Mouse (Mus musculus) testis, postnatal 14 days (tissue): Measurements from ENCODE around the gene Ccdc13.

Source experiments
- DNase-seq: peaks from one replicate; pipeline ENCODE4 v3.0.0; 2021; ENCODE audit warnings: low spot score

Gene Ccdc13

DNA sequence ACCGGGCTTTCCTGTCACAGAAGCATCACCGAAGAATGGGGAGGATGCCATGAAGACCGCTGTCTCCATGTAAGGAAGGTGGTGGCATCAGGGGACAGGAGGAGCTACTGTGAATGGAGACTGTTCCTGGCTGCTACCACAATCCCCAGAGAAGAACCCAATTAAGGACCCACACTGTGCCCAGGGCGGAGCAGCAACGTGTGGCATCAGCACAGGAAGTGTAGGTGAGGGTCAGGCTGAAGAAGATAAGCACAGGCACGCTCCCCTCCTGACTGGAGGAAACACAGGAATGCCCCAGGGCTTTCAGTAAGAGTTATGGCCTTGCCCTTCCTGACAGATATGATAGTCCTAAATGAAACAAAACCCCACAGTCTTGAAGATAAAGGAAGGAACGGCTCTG lies 36.5 kb downstream of the Ccdc13 start:
- no peak for DNase-seq

DNA sequence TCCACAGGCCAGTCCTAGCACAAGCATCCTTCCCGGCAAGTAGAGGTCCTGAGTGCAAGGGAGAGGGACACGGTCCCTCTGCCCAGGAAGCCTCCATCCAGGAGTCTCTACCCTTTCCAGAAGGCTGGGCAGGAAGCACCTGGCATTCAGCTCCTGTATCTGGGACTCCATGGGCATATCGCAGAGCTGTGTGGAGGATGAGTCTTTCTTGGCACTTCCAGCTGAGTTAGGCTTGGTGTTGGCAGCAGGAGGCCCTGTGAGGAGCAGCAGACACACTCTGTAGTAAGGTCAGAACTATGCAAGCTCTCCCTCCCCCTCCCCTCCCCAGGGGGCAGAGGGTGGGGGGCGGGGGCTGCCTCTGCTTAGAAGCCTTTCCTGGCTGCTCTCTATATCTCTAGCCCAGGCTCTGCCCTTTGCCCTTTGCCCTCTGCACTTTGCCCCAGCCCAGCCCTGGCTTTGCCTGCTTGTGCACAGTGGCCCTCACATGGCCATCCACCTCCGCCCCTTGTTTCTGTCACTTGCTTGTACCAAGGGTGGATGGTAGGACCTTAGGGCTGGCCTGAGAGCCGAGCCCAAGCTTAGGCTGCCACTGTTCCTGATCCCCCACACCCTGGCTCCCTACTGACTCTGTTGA lies 40.3 kb downstream of the Ccdc13 start:
- no peak for DNase-seq

DNA sequence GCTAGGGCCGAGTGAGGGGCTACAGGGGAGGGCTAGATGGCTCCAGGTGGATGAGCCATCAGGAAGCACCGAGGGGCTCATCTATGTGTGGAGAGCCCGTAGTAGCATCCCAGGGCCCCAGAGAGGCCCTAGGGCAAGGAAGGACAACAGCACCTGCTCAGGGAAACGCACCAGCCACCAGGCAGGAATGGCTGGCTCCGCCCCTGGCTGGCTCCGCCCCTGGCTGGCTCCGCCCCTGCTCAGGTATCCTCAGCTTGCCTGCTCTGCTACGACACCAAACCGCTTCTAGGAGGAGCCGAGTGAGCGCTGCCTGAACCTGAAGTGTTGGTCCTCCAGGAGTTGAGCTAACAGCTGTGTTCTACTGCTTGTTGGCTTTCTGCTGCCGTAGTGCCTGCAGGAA lies 41.5 kb downstream of the Ccdc13 start:
- no peak for DNase-seq

- DNase-seq, result no peak
These were observed 44.2 kb downstream of the Ccdc13 start for GRCm38 (mm10) chr9:121794972-121795539.

DNA sequence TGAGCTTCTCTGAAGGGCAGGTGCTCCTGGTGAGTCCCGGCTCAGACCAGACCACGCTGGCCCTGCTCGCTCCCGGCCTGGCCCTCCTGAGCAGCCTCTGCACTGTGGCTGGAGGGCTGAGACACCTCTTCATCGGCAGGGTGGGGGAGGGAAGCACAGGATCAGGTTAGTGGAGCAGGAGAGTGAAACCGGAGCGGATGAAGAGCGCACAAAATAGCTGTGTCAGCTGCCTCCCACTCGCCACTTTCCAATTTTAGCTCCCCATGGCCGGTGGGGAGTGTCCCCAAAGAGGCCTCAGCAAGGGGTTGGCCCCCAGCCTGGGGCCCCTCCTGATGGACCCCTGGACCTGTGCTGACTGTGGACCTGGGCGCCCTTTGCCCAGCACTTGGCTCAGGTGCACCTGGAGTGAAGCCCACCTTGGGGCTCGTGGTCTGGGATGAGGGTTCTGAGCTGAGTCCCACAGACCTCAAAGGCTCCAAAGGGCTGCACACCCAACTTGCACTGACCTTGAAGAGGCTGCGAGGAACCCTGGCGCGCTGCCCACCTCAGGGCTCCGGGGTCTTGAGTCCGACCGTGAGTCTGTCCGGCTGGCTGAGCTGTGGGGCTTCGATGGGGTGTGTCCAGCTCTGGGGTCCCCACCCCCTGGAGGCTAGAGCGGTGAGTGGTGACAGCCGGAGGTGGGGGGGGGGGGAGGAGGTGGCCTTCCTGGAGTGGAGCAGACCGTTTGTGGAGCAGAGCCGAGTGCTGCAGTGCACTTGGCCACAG lies 47.3 kb downstream of the Ccdc13 start, which contains the start of gene Hhatl:
Gene Hhatl, minus strand, starts transcription at position 751 of the 765 bp plus-strand sequence.
- no peak for DNase-seq

DNA sequence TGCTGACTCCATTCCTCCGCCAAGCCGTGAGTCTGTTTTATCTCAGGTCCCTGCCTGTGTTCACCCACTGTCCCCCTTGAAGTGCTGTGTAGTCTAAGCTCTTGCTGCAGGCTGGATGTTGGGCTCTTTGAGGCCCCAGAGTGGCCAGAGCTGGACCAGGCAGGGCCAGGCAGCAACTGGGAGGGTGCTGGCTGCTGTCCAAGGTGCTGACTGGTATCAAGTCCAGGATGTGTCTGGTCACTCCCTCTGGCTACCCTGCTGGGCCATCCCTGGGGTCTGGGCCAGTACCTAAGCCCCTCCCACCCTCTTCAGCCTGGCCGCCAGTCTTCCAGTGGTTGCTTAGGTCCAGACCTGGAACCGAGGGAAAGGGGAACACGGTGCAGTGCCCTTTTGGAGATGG lies 48.1 kb downstream of the Ccdc13 start:
- peak; percentile 58 for DNase-seq

DNA sequence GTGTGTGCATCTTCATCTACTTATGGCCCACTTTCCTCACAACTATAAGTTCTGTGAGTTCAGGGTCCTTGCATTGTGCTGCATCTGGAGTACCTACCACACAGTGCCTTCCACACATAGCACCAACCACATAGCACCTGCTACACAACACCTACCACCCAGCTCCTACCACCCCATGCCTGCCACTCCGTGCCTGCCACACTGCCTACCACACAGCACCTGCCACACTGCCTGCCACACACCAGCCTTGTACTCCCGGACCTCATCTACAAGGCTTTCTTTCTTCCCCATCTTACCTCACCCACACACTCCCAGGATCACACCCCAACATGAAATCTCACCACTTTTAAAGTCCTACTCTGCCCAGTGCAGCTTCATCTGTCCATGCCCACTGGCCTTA lies 52.9 kb downstream of the Ccdc13 start:
- no peak for DNase-seq

DNA sequence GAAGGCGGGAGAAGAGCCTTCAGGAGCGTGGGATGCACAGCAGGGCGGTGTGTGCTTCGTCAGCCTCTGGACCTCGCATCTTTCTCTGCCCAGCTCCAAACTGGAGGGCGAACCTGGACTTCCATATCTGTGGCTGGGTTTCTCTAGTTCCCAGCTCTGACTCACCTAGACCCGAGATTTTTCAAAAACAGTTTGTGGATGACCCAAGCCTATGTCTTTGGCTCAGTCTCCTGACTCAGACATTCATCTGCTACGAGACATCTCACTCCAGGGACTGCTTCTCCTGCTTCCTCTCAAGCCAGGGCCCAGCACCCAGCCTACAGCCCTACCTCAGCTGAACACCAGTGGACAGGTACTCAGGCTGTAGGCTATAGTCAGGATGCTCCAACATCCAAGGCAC lies 54.0 kb downstream of the Ccdc13 start:
- DNase-seq, result no peak

DNA sequence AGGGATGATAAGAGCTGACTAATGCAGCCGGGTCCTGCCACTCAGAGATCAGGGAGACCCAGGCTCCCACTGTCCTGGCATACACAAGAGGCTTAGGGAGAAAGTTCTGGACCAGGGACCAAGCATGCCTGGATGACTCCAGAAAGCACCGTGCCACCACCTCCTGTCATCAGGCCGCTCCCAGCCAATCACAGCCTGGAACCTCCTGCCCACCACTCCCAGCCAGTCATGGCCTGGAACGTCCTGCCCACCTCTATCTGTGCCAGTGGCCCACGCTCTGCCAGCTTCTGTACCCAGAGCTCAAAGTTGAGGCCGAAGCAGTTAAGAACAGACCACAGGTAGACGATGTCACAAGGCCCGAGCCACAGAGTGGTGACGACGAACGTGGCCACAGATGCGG lies 54.5 kb downstream of the Ccdc13 start:
- no peak for DNase-seq

GRCm38 (mm10) chr9:121778066-121778624 lies 61.1 kb downstream of the Ccdc13 start:
- DNase-seq, result no peak

GRCm38 (mm10) chr9:121777484-121778065 lies 61.7 kb downstream of the Ccdc13 start, which contains the start of gene Klhl40:
Gene Klhl40, plus strand, starts transcription at chr9:121777607.
- DNase-seq, result no peak

DNA sequence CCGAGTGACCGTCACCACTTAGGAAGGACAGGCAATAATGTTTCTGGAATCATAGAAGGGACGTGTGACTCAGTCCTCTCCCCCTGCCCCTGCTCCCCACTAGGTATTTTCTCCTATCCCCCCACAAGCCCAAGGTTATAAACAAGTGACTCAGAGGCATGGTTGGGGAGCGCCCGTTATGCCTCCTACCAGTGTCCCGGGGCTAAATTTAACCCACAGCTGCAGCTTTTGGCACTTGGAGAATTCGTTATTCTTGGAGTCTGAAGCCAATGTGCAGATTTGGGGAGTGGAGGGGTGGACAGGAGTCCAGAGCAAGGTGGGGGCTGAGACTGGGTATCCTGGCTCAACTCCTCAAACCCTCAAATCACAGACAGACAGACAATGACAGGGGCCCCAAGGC lies 62.8 kb downstream of the Ccdc13 start:
- DNase-seq, result no peak

DNA sequence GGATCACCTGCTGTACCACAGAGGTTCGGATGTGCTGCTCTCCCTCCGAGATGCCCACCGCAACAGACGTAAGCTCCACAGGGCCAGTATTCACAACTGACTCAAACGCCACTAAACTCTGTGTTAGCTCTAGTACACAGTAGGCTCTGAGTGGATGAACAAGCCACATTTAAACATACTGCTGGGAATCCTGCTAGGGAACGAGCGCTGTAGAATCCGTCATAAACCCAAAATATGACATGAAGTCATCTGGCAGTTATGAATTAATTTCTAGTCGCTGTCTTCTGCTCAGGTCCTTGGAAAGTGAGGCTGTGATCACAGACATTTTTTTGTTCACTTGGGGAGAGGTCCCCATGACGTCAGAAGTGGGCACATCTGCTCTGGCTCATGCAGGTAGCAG lies 63.3 kb downstream of the Ccdc13 start:
- DNase-seq, result no peak

DNA sequence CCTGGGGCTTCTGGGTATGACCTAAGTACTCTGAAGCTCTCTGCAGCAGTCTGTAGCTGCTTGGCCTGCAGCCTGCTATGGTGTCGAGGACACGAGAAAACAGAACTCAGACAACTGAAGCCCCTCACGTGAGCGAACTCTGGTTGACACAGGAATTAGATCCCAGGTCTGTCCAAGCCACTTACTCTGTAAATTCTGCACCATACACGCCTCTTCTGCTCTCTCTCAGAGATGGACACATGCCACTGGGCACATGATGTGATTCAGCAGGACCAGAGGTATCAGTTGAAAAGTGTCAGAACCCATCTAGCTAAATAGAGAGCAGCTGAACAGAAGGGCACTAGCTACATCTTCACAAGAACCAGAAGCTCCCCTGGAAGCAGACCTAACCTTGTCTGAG lies 66.8 kb downstream of the Ccdc13 start:
- no peak for DNase-seq

- no peak for DNase-seq
These were observed 74.0 kb downstream of the Ccdc13 start for GRCm38 (mm10) chr9:121765166-121765855.

DNA sequence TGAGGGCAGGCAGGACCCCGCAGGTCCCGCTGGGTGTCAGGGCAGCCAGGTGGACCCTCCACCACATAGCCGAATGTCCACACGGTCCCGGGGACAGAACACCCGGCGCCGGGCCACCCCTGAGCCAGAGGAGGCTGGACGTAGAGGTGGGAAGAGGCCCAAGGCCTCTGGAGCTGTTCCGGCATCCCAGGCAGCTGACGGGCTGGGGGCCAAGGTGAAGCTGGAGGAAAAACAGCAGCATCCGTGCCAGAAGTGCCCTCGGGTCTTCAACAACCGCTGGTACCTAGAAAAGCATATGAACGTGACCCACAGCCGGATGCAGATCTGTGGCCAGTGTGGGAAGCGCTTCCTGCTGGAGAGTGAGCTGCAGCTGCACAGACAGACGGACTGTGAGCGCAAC lies 75.5 kb downstream of the Ccdc13 start:
- DNase-seq, result no peak

DNA sequence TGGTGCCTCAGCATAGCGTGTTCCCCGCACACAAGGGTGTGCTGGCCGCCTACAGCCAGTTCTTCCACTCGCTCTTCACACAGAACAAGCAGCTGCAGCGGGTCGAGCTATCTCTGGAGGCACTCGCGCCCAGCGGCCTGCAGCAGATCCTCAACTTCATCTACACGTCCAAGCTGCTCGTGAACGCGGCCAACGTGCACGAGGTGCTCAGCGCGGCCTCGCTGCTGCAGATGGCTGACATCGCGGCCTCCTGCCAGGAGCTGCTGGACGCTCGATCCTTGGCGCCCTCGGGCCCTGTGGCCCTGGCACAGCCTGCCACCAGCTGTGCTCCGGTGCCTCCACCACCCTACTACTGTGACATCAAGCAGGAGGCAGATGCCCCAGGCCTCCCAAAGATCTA lies 76.5 kb downstream of the Ccdc13 start:
- no peak for DNase-seq

- no peak for DNase-seq
These were observed 77.0 kb downstream of the Ccdc13 start for GRCm38 (mm10) chr9:121762248-121762647.

GRCm38 (mm10) chr9:121761787-121762186 lies 77.5 kb downstream of the Ccdc13 start:
- DNase-seq, result no peak

- no peak for DNase-seq
These were observed 78.1 kb downstream of the Ccdc13 start for GRCm38 (mm10) chr9:121761091-121761665.

DNA sequence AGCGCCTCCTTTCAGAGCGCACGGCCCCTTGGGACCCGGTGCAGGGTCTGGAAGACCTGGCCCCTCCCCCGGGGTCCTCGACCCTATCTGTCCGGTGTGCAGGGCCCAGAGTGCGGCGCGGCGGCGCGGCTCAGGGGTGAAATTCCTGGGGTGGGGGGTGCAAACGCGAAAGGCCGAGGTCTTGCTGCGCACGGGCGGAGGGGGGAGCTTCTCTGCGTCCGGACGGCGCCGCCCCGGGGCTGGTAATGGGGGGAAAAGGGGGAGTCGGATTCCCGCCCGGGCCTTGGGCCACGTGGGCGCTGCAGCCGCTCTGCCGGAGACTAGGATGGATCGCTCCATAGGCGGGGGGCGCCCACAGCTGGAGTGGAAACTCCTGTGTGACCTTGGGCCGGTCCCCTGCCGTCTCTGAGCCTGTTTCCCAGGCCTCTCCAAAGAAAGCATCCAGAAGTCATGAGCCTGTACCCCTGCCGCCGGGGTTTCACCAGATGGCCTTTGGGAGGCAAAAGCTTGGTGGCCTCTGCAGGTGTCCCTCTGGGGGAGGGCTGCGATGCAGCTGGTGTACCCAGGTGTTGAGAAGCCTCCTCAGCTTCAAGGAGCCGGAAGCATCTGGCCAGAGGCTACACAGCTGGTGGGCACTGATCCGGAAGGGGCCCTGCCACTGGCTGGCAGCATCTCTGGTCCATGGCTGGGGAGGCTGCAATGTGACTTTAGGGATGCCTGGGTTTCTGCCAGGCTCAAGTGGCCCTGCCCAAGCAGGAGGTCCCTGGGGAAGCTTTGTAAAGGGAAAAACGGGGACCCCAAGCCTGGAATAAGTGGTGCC lies 78.8 kb downstream of the Ccdc13 start:
- peak; percentile 78 for DNase-seq
